Mouse (Mus musculus) gastrocnemius, adult 2 months (tissue): ENCODE results near the gene Dtl. TPM values are rescaled to one million over a fixed set of nuclear protein-coding genes. Genes with fewer than 3 reads are reported as not detected.
A peak's percentile ranks its signal among the peaks of the same experiment; 100 is the strongest.

ENCODE experiments used
- DNase-seq: peaks from one replicate; pipeline ENCODE4 v3.0.0; 2022
- H3K27ac ChIP-seq: fragments of 200-600 bp; 2 replicates; pipeline ENCODE4 v1.8.1; 2022; ENCODE audit warnings: mild to moderate bottlenecking
- H3K4me3 ChIP-seq: fragments of 200-600 bp; 2 replicates; pipeline ENCODE4 v1.8.1; 2022; ENCODE audit warnings: mild to moderate bottlenecking, moderate library complexity
- CTCF ChIP-seq: fragments of 200-600 bp; IDR thresholded peaks from 2 replicates; pipeline ENCODE4 v1.8.1; 2022; ENCODE audit warnings: antibody characterized with exemption, mild to moderate bottlenecking, moderate library complexity
- intact Hi-C: fragments of 180-260 bp; cut with DNase I; formaldehyde crosslinking; loops from one replicate; pipeline ENCODE4 v1.15.1; 2025
- total RNA-seq, 2 experiments: library from RNA; stranded (reverse); gene quantifications; 2 replicates each; pipeline ENCODE4 v1.2.3; 2021

The Dtl gene
- total RNA-seq, 2 experiments from 2014 or later, result 0.11 TPM; not detected in 1

- intact Hi-C loops, result no loop called here
- no peak overlapping the region for H3K27ac ChIP-seq
Measured at GRCm38 (mm10) chr1:191604690-191605089, 29.3 kb upstream of the Dtl start.

GRCm38 (mm10) chr1:191599210-191599609 is 23.9 kb upstream of the Dtl start:
- no peak for TF ChIP-seq CTCF
- intact Hi-C loops, result no loop called here
- no peak for DNase-seq
- H3K4me3 ChIP-seq, result no peak overlapping the region
- H3K27ac ChIP-seq, result no peak overlapping the region

More at GRCm38 (mm10) chr1:191604690-191605089, 29.3 kb upstream of the Dtl start:
- no peak for DNase-seq
- no peak overlapping the region for H3K4me3 ChIP-seq
- no peak for TF ChIP-seq CTCF

GRCm38 (mm10) chr1:191596076-191596475 is 20.7 kb upstream of the Dtl start:
- TF ChIP-seq CTCF, result no peak
- no peak for DNase-seq
- intact Hi-C loops, result no loop called here
- Histone ChIP-seq H3K27ac (no peak overlapping the region), H3K4me3 (no peak overlapping the region)

- intact Hi-C loops, result no loop called here
- H3K4me3 ChIP-seq, result peak overlapping the region; percentile 22; the same call in 1 of the 2 replicates
- no peak for DNase-seq
- TF ChIP-seq CTCF, result no peak
- H3K27ac ChIP-seq, result peak overlapping the region; percentile 50; the same call in 1 of the 2 replicates
Measured at GRCm38 (mm10) chr1:191592016-191592720, 16.8 kb upstream of the Dtl start.

- intact Hi-C loops, result no loop called here
- TF ChIP-seq CTCF, result no peak
- DNase-seq, result no peak
- Histone ChIP-seq H3K27ac (no peak overlapping the region), H3K4me3 (no peak overlapping the region)
Measured at GRCm38 (mm10) chr1:191588749-191589148, 13.4 kb upstream of the Dtl start.

- TF ChIP-seq CTCF, result peak; percentile 20; the same call in 1 of the 2 replicates
- Histone ChIP-seq H3K27ac (no peak overlapping the region), H3K4me3 (no peak overlapping the region)
- DNase-seq, result no peak
- intact Hi-C loops, result no loop called here
Measured at GRCm38 (mm10) chr1:191587062-191587461, 11.7 kb upstream of the Dtl start.

GRCm38 (mm10) chr1:191585704-191586103 is 10.4 kb upstream of the Dtl start:
- intact Hi-C loops, result no loop called here

GRCm38 (mm10) chr1:191584483-191584882 is 9.1 kb upstream of the Dtl start:
- intact Hi-C loops, result no loop called here
- no peak for DNase-seq
- Histone ChIP-seq H3K27ac (no peak overlapping the region), H3K4me3 (no peak overlapping the region)
- no peak for TF ChIP-seq CTCF

More at GRCm38 (mm10) chr1:191585704-191586103, 10.4 kb upstream of the Dtl start:
- no peak overlapping the region for H3K4me3 ChIP-seq
- TF ChIP-seq CTCF, result peak; percentile 25; the same call in 1 of the 2 replicates
- no peak for DNase-seq
- H3K27ac ChIP-seq, result no peak overlapping the region

GRCm38 (mm10) chr1:191583836-191584235 is 8.5 kb upstream of the Dtl start:
- Histone ChIP-seq H3K27ac (no peak overlapping the region), H3K4me3 (no peak overlapping the region)
- no peak for TF ChIP-seq CTCF
- intact Hi-C loops, result no loop called here
- no peak for DNase-seq

- Histone ChIP-seq H3K27ac (no peak overlapping the region), H3K4me3 (no peak overlapping the region)
- no peak for DNase-seq
- TF ChIP-seq CTCF, result no peak
- intact Hi-C loops, result no loop called here
Measured at GRCm38 (mm10) chr1:191581641-191582040, 6.3 kb upstream of the Dtl start.

- H3K4me3 ChIP-seq, result no peak overlapping the region
- no peak overlapping the region for H3K27ac ChIP-seq
- intact Hi-C loops, result loop anchor here (5.0 kb wide), 1 partner anchor 138 kb away; the partner anchor contains the start of gene Lpgat1
- TF ChIP-seq CTCF, result no peak
- DNase-seq, result no peak
Measured at GRCm38 (mm10) chr1:191579524-191579923, 4.2 kb upstream of the Dtl start.

- peak overlapping the region; percentile 17; the same call in 1 of the 2 replicates for H3K27ac ChIP-seq
- no peak for DNase-seq
- TF ChIP-seq CTCF, result no peak
- intact Hi-C loops, result loop anchor here (5.0 kb wide), 1 partner anchor 142 kb away; the partner anchor contains the start of gene Lpgat1
- H3K4me3 ChIP-seq, result peak overlapping the region; percentile 77
Measured at GRCm38 (mm10) chr1:191574871-191575457, 380 bp downstream of the Dtl start.

GRCm38 (mm10) chr1:191573906-191574639 is 1.3 kb downstream of the Dtl start:
- Histone ChIP-seq H3K4me3 (peak overlapping the region; percentile 77), H3K27ac (no peak overlapping the region)
- no peak for DNase-seq
- intact Hi-C loops, result no loop called here
- no peak for TF ChIP-seq CTCF
